Mouse (Mus musculus): ENCODE data around the gene Znhit1. TPM values are rescaled to one million over a fixed set of nuclear protein-coding genes. Genes with fewer than 3 reads are reported as not detected.
A peak's percentile ranks its signal among the peaks of the same experiment; 100 is the strongest.

The Znhit1 gene
- polyA plus RNA-seq, 1 experiment: 32.4 TPM

DNA sequence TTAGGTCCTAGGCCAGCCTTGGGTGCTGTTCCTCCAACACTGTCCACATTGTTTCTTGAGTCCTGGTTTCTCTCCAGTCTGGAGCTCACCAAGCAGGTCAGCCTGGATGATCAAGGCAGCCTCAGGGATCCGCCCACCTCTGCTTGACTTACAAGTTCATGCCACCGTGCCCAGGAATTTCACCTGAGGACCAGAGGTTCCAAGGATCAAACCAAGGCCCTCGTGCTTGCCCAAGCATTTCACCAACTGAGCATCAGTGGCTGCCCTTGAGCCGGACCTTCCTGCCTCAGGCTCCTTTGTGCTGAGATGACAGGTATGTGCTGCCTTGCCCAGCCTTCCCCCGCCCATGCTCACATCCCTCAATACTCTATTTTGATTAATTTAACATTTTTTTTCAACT lies 50.2 kb downstream of the Znhit1 start:
- H3K4me1 ChIP-seq (ENCODE audit: control insufficient read depth, insufficient read depth, insufficient read length): no peaks in the 10 kb centered on the region
- 90% methylated on average over 5 of the region's 5 CpGs for WGBS
- no peak overlapping the region for H3K4me3 ChIP-seq (ENCODE audit: extremely low read depth, insufficient read depth, insufficient read length)
- no peak for TF ChIP-seq POLR2A (IDR thresholded peaks at IDR 0.05; ENCODE audit: low read depth, low read length)
- no peak for TF ChIP-seq CTCF (IDR thresholded peaks at IDR 0.05; ENCODE audit: extremely low read depth, insufficient read depth, insufficient read length, insufficient replicate concordance)
- no peak for DNase-seq (ENCODE audit: low read depth in 1 of 2, low spot score in 2 of 2)
- H3K27me3 ChIP-seq (ENCODE audit: control insufficient read depth, insufficient read depth, low read length): no peaks in the 10 kb centered on the region
- H3K36me3 ChIP-seq (ENCODE audit: control insufficient read depth, insufficient read depth, low read length): no peaks in the 10 kb centered on the region
- no peak overlapping the region for H3K27ac ChIP-seq (ENCODE audit: insufficient read depth, low read length)

DNA sequence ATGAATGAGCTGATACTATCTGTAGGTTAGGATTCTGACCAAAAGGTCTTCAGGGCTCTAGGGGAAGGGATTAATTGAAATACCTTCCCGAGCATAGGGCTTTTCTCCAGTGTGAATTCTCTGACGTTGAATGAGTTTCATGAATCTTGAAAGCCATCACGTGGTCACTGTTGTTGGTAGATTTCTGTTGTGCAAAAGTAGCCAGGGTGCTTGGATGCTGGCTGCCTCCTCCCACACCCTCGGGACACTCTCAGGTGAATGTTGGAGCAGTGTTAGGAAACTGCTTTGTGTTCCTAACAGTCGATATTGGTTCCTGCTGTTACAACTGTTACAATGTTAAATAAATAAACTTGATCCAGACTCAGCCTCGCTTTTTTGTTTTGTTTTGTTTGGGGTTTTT lies 51.1 kb downstream of the Znhit1 start:
- H3K4me3 ChIP-seq (ENCODE audit: extremely low read depth, insufficient read depth, insufficient read length): no peak overlapping the region
- 91% methylated on average over 6 of the region's 6 CpGs for WGBS
- no peaks in the 10 kb centered on the region for H3K27me3 ChIP-seq (ENCODE audit: control insufficient read depth, insufficient read depth, low read length)
- TF ChIP-seq POLR2A (IDR thresholded peaks at IDR 0.05; ENCODE audit: low read depth, low read length) (no peak), CTCF (IDR thresholded peaks at IDR 0.05; ENCODE audit: extremely low read depth, insufficient read depth, insufficient read length, insufficient replicate concordance) (no peak)
- no peak overlapping the region for H3K27ac ChIP-seq (ENCODE audit: insufficient read depth, low read length)
- no peaks in the 10 kb centered on the region for H3K36me3 ChIP-seq (ENCODE audit: control insufficient read depth, insufficient read depth, low read length)
- no peak for DNase-seq (ENCODE audit: low read depth in 1 of 2, low spot score in 2 of 2)
- no peaks in the 10 kb centered on the region for H3K4me1 ChIP-seq (ENCODE audit: control insufficient read depth, insufficient read depth, insufficient read length)

- Histone ChIP-seq H3K36me3 (ENCODE audit: control insufficient read depth, insufficient read depth, low read length) (no peaks in the 10 kb centered on the region), H3K4me1 (ENCODE audit: control insufficient read depth, insufficient read depth, insufficient read length) (no peaks in the 10 kb centered on the region), H3K4me3 (ENCODE audit: extremely low read depth, insufficient read depth, insufficient read length) (no peak overlapping the region), H3K27ac (ENCODE audit: insufficient read depth, low read length) (no peak overlapping the region), H3K27me3 (ENCODE audit: control insufficient read depth, insufficient read depth, low read length) (no peaks in the 10 kb centered on the region)
- 73% methylated on average over 7 of the region's 7 CpGs for WGBS
- TF ChIP-seq POLR2A (IDR thresholded peaks at IDR 0.05; ENCODE audit: low read depth, low read length) (no peak), CTCF (IDR thresholded peaks at IDR 0.05; ENCODE audit: extremely low read depth, insufficient read depth, insufficient read length, insufficient replicate concordance) (no peak)
- DNase-seq (ENCODE audit: low read depth in 1 of 2, low spot score in 2 of 2): no peak
Measured at GRCm38 (mm10) chr5:136935905-136936695, 51.7 kb downstream of the Znhit1 start.

DNA sequence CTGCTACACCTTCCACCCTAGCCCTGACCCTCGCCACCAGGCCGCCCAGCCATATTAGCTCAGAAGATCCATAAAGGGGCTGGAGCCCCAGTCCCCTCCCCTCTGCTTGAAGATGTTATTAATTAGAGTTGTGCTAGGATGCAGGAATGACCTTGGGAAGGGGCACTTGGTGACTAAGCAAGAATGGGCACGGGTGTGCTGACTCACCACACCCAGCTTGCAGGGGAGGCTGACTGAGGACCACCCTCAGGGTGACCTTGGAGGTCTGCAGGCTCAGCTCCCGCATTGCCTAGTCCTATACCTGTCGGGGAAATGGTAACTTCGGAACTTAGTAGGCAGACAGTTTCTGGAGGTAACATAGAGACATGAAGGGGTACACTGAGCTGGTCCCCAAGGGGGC lies 53.9 kb downstream of the Znhit1 start:
- Histone ChIP-seq H3K27ac (ENCODE audit: insufficient read depth, low read length) (no peak overlapping the region), H3K4me3 (ENCODE audit: extremely low read depth, insufficient read depth, insufficient read length) (no peak overlapping the region), H3K27me3 (ENCODE audit: control insufficient read depth, insufficient read depth, low read length) (no peaks in the 10 kb centered on the region), H3K4me1 (ENCODE audit: control insufficient read depth, insufficient read depth, insufficient read length) (no peaks in the 10 kb centered on the region), H3K36me3 (ENCODE audit: control insufficient read depth, insufficient read depth, low read length) (no peaks in the 10 kb centered on the region)
- TF ChIP-seq POLR2A (IDR thresholded peaks at IDR 0.05; ENCODE audit: low read depth, low read length) (no peak), CTCF (IDR thresholded peaks at IDR 0.05; ENCODE audit: extremely low read depth, insufficient read depth, insufficient read length, insufficient replicate concordance) (no peak)
- 94% methylated on average over 6 of the region's 6 CpGs for WGBS
- DNase-seq (ENCODE audit: low read depth in 1 of 2, low spot score in 2 of 2): no peak

DNA sequence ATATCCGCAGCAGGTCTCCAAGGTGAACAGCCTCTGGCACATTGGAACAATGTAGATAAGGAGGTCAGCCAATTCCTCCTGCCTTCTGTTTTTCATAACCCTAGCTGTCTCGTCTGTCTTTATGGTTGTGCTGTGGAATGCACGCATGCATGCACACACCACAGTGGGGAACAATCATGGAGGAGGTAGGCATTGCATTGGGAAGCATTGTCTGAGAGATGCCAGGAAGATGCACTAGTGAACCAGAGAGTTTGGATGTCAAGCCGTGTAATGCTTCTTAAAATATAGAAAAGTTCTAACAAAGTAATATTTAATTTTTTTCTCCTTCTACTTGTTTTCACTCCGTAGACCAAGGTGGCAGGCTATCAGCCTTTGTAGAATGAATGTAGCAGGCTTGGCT lies 54.9 kb downstream of the Znhit1 start:
- WGBS: 85% methylated on average over 5 of the region's 5 CpGs
- TF ChIP-seq POLR2A (IDR thresholded peaks at IDR 0.05; ENCODE audit: low read depth, low read length) (no peak), CTCF (IDR thresholded peaks at IDR 0.05; ENCODE audit: extremely low read depth, insufficient read depth, insufficient read length, insufficient replicate concordance) (no peak)
- peak in 1 of 2 experiments; percentile 11 for DNase-seq (ENCODE audit: low read depth in 1 of 2, low spot score in 2 of 2)
- H3K4me1 ChIP-seq (ENCODE audit: control insufficient read depth, insufficient read depth, insufficient read length): no peaks in the 10 kb centered on the region
- H3K27me3 ChIP-seq (ENCODE audit: control insufficient read depth, insufficient read depth, low read length): no peaks in the 10 kb centered on the region
- H3K4me3 ChIP-seq (ENCODE audit: extremely low read depth, insufficient read depth, insufficient read length): no peak overlapping the region
- no peak overlapping the region for H3K27ac ChIP-seq (ENCODE audit: insufficient read depth, low read length)
- H3K36me3 ChIP-seq (ENCODE audit: control insufficient read depth, insufficient read depth, low read length): no peaks in the 10 kb centered on the region

Other genes with a start within 250 kb of the Znhit1 start
- 0.87 and 0.98 TPM in 2 replicates for gene Col26a1, start 104.8 kb downstream of the Znhit1 start, polyA plus RNA-seq (2012; rRNA removed)
- 6.3 and 8.3 TPM in 2 replicates for gene Ift22, start 79.9 kb downstream of the Znhit1 start, polyA plus RNA-seq (2012; rRNA removed)
- gene Fis1, start 34.7 kb downstream of the Znhit1 start, polyA plus RNA-seq (2012; rRNA removed): 130 and 172 TPM in 2 replicates
- 2.6 and 3.4 TPM in 2 replicates for gene Cldn15, start 21.4 kb downstream of the Znhit1 start, polyA plus RNA-seq (2012; rRNA removed)
- gene Plod3, start 1.0 kb downstream of the Znhit1 start, polyA plus RNA-seq (2012; rRNA removed): 37.2 and 41.6 TPM in 2 replicates
- not detected in 2 replicates for gene Vgf, start 38.4 kb upstream of the Znhit1 start, polyA plus RNA-seq (2012; rRNA removed)
- gene Ap1s1, start 58.1 kb upstream of the Znhit1 start, polyA plus RNA-seq (2012; rRNA removed): 15.0 and 16.2 TPM in 2 replicates
- gene Serpine1, start 84.2 kb upstream of the Znhit1 start, polyA plus RNA-seq (2012; rRNA removed): 1.6 and 2.1 TPM in 2 replicates
- gene Trim56, start 128.2 kb upstream of the Znhit1 start, polyA plus RNA-seq (2012; rRNA removed): 26.6 and 28.6 TPM in 2 replicates
- 0.07 TPM in 1 of 2 replicates, not detected in the other for gene Muc3, start 161.3 kb upstream of the Znhit1 start, polyA plus RNA-seq (2012; rRNA removed)
- 2.6 and 4.0 TPM in 2 replicates for gene Muc3a, start 224.4 kb upstream of the Znhit1 start, polyA plus RNA-seq (2012; rRNA removed)